Mouse (Mus musculus) stomach, embryonic 14.5 days (tissue): ENCODE measurements around the gene Hddc3. TPM values are rescaled to one million over a fixed set of nuclear protein-coding genes. Genes with fewer than 3 reads are reported as not detected.

Experiments used
- ATAC-seq: fragments of 200-750 bp; cut with Nextera tagmentation; 2 replicates; pipeline ENCODE4 v1.8.0; 2017; ENCODE audit warnings: low read depth, moderate TSS enrichment; ENCODE audit not compliant: insufficient number of reproducible peaks, insufficient read depth, low FRiP score
- H3K27ac ChIP-seq: fragments of 300-500 bp; sonication (generic); 2 replicates; pipeline ENCODE4 v1.5.1; 2014; ENCODE audit warnings: mild to moderate bottlenecking, low read length, moderate library complexity, mixed read lengths
- H3K27me3 ChIP-seq: fragments of 300-500 bp; sonication (generic); 2 replicates; pipeline ENCODE4 v1.6.1; 2014; ENCODE audit warnings: low read length, control low read depth, mixed read lengths; ENCODE audit not compliant: control insufficient read depth, insufficient read depth
- H3K36me3 ChIP-seq: fragments of 300-500 bp; sonication (generic); 2 replicates; pipeline ENCODE4 v1.6.1; 2014; ENCODE audit warnings: mild to moderate bottlenecking, control low read depth, low read length, moderate library complexity, mixed read lengths; ENCODE audit not compliant: control insufficient read depth, insufficient read depth
- H3K4me1 ChIP-seq: fragments of 300-500 bp; sonication (generic); 2 replicates; pipeline ENCODE4 v1.6.1; 2014; ENCODE audit warnings: low read length, control low read depth, mixed read lengths; ENCODE audit not compliant: control insufficient read depth, insufficient read depth
- H3K4me2 ChIP-seq: fragments of 300-500 bp; sonication (generic); replicated peaks from 2 replicates; pipeline ENCODE4 v1.6.1; 2014; ENCODE audit warnings: low read depth, low read length, control low read depth
- H3K4me3 ChIP-seq: fragments of 300-500 bp; sonication (generic); 2 replicates; pipeline ENCODE4 v1.5.1; 2014; ENCODE audit warnings: low read depth, low read length, control low read depth
- H3K9ac ChIP-seq: fragments of 300-500 bp; sonication (generic); replicated peaks from 2 replicates; pipeline ENCODE4 v1.6.1; 2014; ENCODE audit warnings: low read depth, mild to moderate bottlenecking, control low read depth, low read length, moderate library complexity, mixed read lengths
- H3K9me3 ChIP-seq: fragments of 300-500 bp; sonication (generic); 2 replicates; pipeline ENCODE4 v1.6.1; 2016; ENCODE audit warnings: low read depth, low read length, control low read depth; ENCODE audit not compliant: control insufficient read depth
- WGBS: fragments of 180-500 bp; shearing (Covaris S2); extraction: QIAGEN DNeasy Blood & Tissue Kit; methylation state at CpG from one replicate; pipeline ENCODE4 v1.1.7; 2014; 5-methylcytosine and 5-hydroxymethylcytosine counted together
- polyA plus RNA-seq: library from polyadenylated mRNA; unstranded; fragments of >200 nt; fragmentation: Nextera tagmentation; extraction: Ambion mirVana; gene quantifications from 2 replicates; pipeline ENCODE4 v1.2.1, GENCODE M21; 2014

Gene Hddc3
- polyA plus RNA-seq, 1 experiment from 2014 or later, result 26.5 TPM

- Histone ChIP-seq H3K9ac (no peak overlapping the region), H3K36me3 (peaks cover 32% of the 10 kb centered on the region), H3K4me2 (no peak overlapping the region), H3K27ac (no peak overlapping the region; the same call in 1 of the 2 replicates), H3K4me1 (peaks cover 12% of the 10 kb centered on the region; the same call in 1 of the 2 replicates), H3K9me3 (no peaks in the 10 kb centered on the region), H3K4me3 (0 out of 2 replicates have a peak overlapping the region, but pooled peaks have one; percentile 80), H3K27me3 (no peaks in the 10 kb centered on the region)
- ATAC-seq, result no peak
- 69% methylated on average over 20 of the region's 20 CpGs for WGBS
These were observed 25.9 kb downstream of the Hddc3 start for GRCm38 (mm10) chr7:80368635-80369421.

- Histone ChIP-seq H3K27ac (peak overlapping the region; percentile 75; the same call in 1 of the 2 replicates), H3K9ac (no peak overlapping the region), H3K4me1 (peaks cover 12% of the 10 kb centered on the region; the same call in 1 of the 2 replicates), H3K36me3 (peaks cover 28% of the 10 kb centered on the region), H3K27me3 (no peaks in the 10 kb centered on the region), H3K4me3 (peak overlapping the region; percentile 80), H3K4me2 (peak overlapping the region; percentile 78), H3K9me3 (no peaks in the 10 kb centered on the region)
- 59% methylated on average over 5 of the region's 5 CpGs for WGBS
- no peak for ATAC-seq
These were observed 26.6 kb downstream of the Hddc3 start for GRCm38 (mm10) chr7:80369461-80369860.

- Histone ChIP-seq H3K9me3 (no peaks in the 10 kb centered on the region), H3K9ac (peak overlapping the region; percentile 73), H3K27ac (peak overlapping the region; percentile 75; the same call in 1 of the 2 replicates), H3K36me3 (peaks cover 28% of the 10 kb centered on the region), H3K4me3 (peak overlapping the region; percentile 80), H3K4me1 (peaks cover 12% of the 10 kb centered on the region; the same call in 1 of the 2 replicates), H3K4me2 (peak overlapping the region; percentile 78), H3K27me3 (no peaks in the 10 kb centered on the region)
- ATAC-seq, result no peak
- WGBS, result 29% methylated on average over 4 of the region's 4 CpGs
These were observed 27.1 kb downstream of the Hddc3 start for GRCm38 (mm10) chr7:80369967-80370431.

GRCm38 (mm10) chr7:80370649-80371040, 27.7 kb downstream of the Hddc3 start:
- H3K4me3 ChIP-seq, result peak overlapping the region; percentile 80
- under 1% methylated on average over 31 of the region's 31 CpGs for WGBS
- no peaks in the 10 kb centered on the region for H3K27me3 ChIP-seq
- H3K9me3 ChIP-seq, result no peaks in the 10 kb centered on the region
- H3K36me3 ChIP-seq, result peaks cover 28% of the 10 kb centered on the region
- H3K27ac ChIP-seq, result peak overlapping the region; percentile 75; the same call in 1 of the 2 replicates
- peak overlapping the region; percentile 73 for H3K9ac ChIP-seq
- peak; percentile 33 for ATAC-seq
- peaks cover 12% of the 10 kb centered on the region; the same call in 1 of the 2 replicates for H3K4me1 ChIP-seq
- H3K4me2 ChIP-seq, result peak overlapping the region; percentile 78

GRCm38 (mm10) chr7:80371041-80371751, 28.3 kb downstream of the Hddc3 start, which contains the start of gene Man2a2:
Gene Man2a2 (minus strand): TSS chr7:80371375.
- Histone ChIP-seq H3K9ac (peak within 1 kb of the TSS; percentile 73), H3K36me3 (peaks cover 22% of the 10 kb centered on the region), H3K27ac (peak within 1 kb of the TSS; percentile 75; the same call in 1 of the 2 replicates), H3K4me3 (peak within 1 kb of the TSS; percentile 80), H3K4me2 (peak within 1 kb of the TSS; percentile 78), H3K27me3 (no peaks in the 10 kb centered on the region), H3K4me1 (peaks cover 12% of the 10 kb centered on the region; the same call in 1 of the 2 replicates), H3K9me3 (no peaks in the 10 kb centered on the region)
- WGBS, result under 1% methylated on average over 72 of the region's 86 CpGs
- ATAC-seq, result peak; percentile 69

- Histone ChIP-seq H3K4me2 (no peak overlapping the region), H3K9me3 (no peaks in the 10 kb centered on the region), H3K27ac (no peak overlapping the region), H3K4me1 (peaks cover 12% of the 10 kb centered on the region; the same call in 1 of the 2 replicates), H3K4me3 (no peak overlapping the region), H3K27me3 (no peaks in the 10 kb centered on the region), H3K9ac (no peak overlapping the region), H3K36me3 (peaks cover 13% of the 10 kb centered on the region)
- WGBS, result 82% methylated on average over 3 of the region's 3 CpGs
- ATAC-seq, result no peak
These were observed 29.3 kb downstream of the Hddc3 start for GRCm38 (mm10) chr7:80372166-80372565.

GRCm38 (mm10) chr7:80372667-80373066, 29.8 kb downstream of the Hddc3 start:
- Histone ChIP-seq H3K9me3 (no peaks in the 10 kb centered on the region), H3K9ac (no peak overlapping the region), H3K4me3 (no peak overlapping the region), H3K27me3 (no peaks in the 10 kb centered on the region), H3K27ac (no peak overlapping the region), H3K4me2 (no peak overlapping the region), H3K36me3 (peaks cover 8% of the 10 kb centered on the region; the same call in 1 of the 2 replicates), H3K4me1 (peaks cover 12% of the 10 kb centered on the region; the same call in 1 of the 2 replicates)
- WGBS, result 64% methylated on average over 2 of the region's 2 CpGs
- ATAC-seq, result no peak

GRCm38 (mm10) chr7:80373352-80373751, 30.4 kb downstream of the Hddc3 start:
- Histone ChIP-seq H3K27me3 (no peaks in the 10 kb centered on the region), H3K9me3 (no peaks in the 10 kb centered on the region), H3K27ac (no peak overlapping the region), H3K4me2 (no peak overlapping the region), H3K9ac (no peak overlapping the region), H3K36me3 (peaks cover 1% of the 10 kb centered on the region; the same call in 1 of the 2 replicates), H3K4me3 (no peak overlapping the region), H3K4me1 (peaks cover 12% of the 10 kb centered on the region; the same call in 1 of the 2 replicates)
- ATAC-seq, result no peak
- 71% methylated on average over 4 of the region's 4 CpGs for WGBS
